Mouse (Mus musculus) C2C12 (cell line): ENCODE data around the gene Oxa1l. TPM values are rescaled to one million over a fixed set of nuclear protein-coding genes. Genes with fewer than 3 reads are reported as not detected.

Experiments
- H3K27me3 ChIP-seq: one replicate; pipeline ENCODE4 v1.6.1; 2011; ENCODE audit not compliant: control insufficient read depth, insufficient read depth, insufficient read length
- H3K36me3 ChIP-seq: one replicate; pipeline ENCODE4 v1.6.1; 2011; ENCODE audit not compliant: control insufficient read depth, insufficient read depth
- H3K4me3 ChIP-seq: one replicate; pipeline ENCODE4 v1.5.1; 2011; ENCODE audit warnings: mild to moderate bottlenecking, control low read depth; ENCODE audit not compliant: poor library complexity, insufficient read depth, severe bottlenecking
- H3K79me2 ChIP-seq: one replicate; pipeline ENCODE4 v1.6.1; 2011; ENCODE audit not compliant: control insufficient read depth, insufficient read depth
- H3K79me3 ChIP-seq: one replicate; pipeline ENCODE4 v1.6.1; 2011; ENCODE audit warnings: low read depth, control low read depth
- H3ac ChIP-seq: one replicate; pipeline ENCODE3; 2011; ENCODE audit warnings: low read depth; ENCODE audit not compliant: control insufficient read depth, insufficient read length
- CEBPB ChIP-seq: IDR thresholded peaks from one replicate; pipeline ENCODE4 v1.6.1; 2011; ENCODE audit warnings: low read depth, mild to moderate bottlenecking, control low read depth, moderate library complexity
- CTCF ChIP-seq: IDR thresholded peaks from one replicate; pipeline ENCODE4 v1.5.1; 2011; ENCODE audit not compliant: control insufficient read depth, insufficient read depth, insufficient read length
- FOSL1 ChIP-seq: IDR thresholded peaks from one replicate; pipeline ENCODE4 v1.8.0; 2011; ENCODE audit warnings: mild to moderate bottlenecking, low read length; ENCODE audit not compliant: poor library complexity, insufficient read depth, severe bottlenecking
- MAX ChIP-seq: IDR thresholded peaks from one replicate; pipeline ENCODE4 v1.6.1; 2011; ENCODE audit warnings: mild to moderate bottlenecking, control low read depth
- MYOD1 ChIP-seq: IDR thresholded peaks from one replicate; pipeline ENCODE4 v1.6.1; 2011; ENCODE audit warnings: low read depth; ENCODE audit not compliant: control insufficient read depth, insufficient read length
- MYOG ChIP-seq: IDR thresholded peaks from one replicate; pipeline ENCODE4 v1.6.1; 2011; ENCODE audit not compliant: control insufficient read depth, insufficient read length; ENCODE audit errors: extremely low read depth
- USF1 ChIP-seq: IDR thresholded peaks from one replicate; pipeline ENCODE4 v1.6.1; 2011; ENCODE audit warnings: low read depth, mild to moderate bottlenecking, control low read depth, moderate library complexity
- polyA plus RNA-seq: library from polyadenylated mRNA; unstranded; fragments of >200 nt; fragmentation: generic; extraction: Trizol; gene quantifications from one replicate; pipeline ENCODE4 v1.2.1, GENCODE M21; 2012; ENCODE audit warnings: missing spikeins

The Oxa1l gene
- polyA plus RNA-seq, 1 experiment: 54.8 TPM

DNA sequence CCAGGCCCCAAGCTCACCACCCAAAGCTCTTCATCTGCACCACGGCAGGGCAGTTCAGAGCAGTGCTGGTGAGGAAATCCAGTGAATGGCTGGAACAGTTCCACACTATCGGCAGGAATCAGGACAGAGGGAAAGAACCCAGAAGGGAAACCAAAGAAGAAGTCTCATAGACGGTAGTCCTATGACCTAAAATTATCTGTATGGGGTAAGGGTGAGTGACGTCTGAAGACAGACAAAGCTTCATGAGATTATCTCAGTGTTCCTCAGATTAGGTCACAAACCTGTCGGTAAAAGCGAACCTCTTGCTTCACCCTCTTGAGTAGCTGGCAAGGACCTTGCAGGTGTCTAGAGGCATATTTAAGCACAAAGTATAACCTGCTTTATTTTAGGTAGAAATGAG lies 16.5 kb downstream of the Oxa1l start:
- TF ChIP-seq MYOG (no peak), FOSL1 (no peak), USF1 (no peak), CEBPB (no peak), MAX (no peak), CTCF (no peak), MYOD1 (no peak)
- Histone ChIP-seq H3K79me3 (no peaks in the 10 kb centered on the region), H3K36me3 (no peaks in the 10 kb centered on the region), H3K79me2 (no peaks in the 10 kb centered on the region), H3K27me3 (no peaks in the 10 kb centered on the region), H3ac (no peak overlapping the region), H3K4me3 (no peak overlapping the region)

DNA sequence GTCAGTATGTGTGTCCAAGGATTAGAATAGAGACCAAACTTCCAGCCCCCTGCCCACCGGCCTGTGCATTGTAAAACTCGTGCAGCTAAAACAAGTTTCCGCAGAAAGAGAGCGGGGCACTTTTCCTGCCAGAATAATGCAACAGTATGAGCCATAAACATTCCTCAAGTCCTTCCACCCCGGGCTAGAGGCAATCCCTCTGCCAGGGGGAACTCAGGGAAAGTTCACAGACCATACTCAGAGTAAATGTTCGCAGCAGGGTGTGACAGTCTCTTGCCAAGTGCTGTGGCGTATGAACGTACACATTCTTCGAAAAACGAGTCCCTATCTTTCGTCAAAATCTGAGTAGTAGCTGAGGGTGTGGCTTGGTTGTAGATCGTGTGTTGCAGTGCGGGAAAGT lies 18.9 kb downstream of the Oxa1l start:
- Histone ChIP-seq H3K27me3 (no peaks in the 10 kb centered on the region), H3ac (no peak overlapping the region), H3K79me2 (no peaks in the 10 kb centered on the region), H3K79me3 (no peaks in the 10 kb centered on the region), H3K36me3 (no peaks in the 10 kb centered on the region), H3K4me3 (no peak overlapping the region)
- TF ChIP-seq MYOG: no peak
- TF ChIP-seq MAX: no peak
- TF ChIP-seq CTCF: no peak
- no peak for TF ChIP-seq FOSL1
- no peak for TF ChIP-seq CEBPB
- no peak for TF ChIP-seq USF1

DNA sequence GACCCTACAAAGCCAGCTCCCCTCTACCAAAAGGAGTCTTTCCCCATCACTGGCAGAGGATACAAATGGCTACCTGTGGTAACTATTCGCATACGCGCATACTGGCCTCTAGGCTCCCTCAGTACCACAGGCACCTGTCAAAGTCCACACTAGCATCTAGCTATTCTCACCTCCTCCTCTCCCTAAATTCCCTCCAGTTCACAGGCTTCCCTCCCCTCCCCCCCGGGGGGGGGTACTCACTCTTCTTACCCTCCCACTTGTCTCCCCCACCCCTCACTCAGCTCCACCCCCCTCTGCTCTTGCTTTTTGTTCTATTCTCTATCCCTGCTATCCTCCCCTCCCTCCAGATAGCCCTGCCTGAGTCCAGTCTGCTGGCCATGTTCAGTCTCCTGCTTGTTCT lies 20.0 kb downstream of the Oxa1l start:
- TF ChIP-seq MYOG (no peak), USF1 (no peak), CTCF (no peak), MYOD1 (no peak), MAX (no peak), FOSL1 (no peak), CEBPB (no peak)
- H3K79me3 ChIP-seq: no peaks in the 10 kb centered on the region
- no peaks in the 10 kb centered on the region for H3K36me3 ChIP-seq
- H3K27me3 ChIP-seq: no peaks in the 10 kb centered on the region
- no peak overlapping the region for H3K4me3 ChIP-seq
- H3ac ChIP-seq: no peak overlapping the region
- no peaks in the 10 kb centered on the region for H3K79me2 ChIP-seq

DNA sequence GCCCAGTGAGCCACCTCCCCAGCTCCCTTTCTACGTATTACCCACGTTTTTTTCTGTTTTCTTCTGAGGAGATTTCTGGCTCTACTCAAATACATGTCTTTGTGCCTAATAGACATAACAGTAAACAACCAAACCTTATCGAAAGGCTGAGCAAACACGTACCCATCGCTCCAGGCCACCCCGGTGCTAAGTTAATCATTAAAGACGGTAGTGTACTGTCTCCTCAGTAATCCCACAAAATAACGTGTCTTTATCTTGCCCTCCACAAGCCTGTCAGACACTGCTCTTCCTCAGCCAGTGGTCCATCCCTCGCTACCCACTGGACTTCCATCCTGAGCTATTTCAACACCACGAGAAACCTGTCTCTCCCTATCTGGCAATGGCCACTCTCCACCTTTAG lies 21.2 kb downstream of the Oxa1l start:
- H3K79me3 ChIP-seq: no peaks in the 10 kb centered on the region
- H3ac ChIP-seq: no peak overlapping the region
- H3K4me3 ChIP-seq: no peak overlapping the region
- no peaks in the 10 kb centered on the region for H3K27me3 ChIP-seq
- no peaks in the 10 kb centered on the region for H3K79me2 ChIP-seq
- TF ChIP-seq FOSL1 (no peak), MYOD1 (no peak), CEBPB (no peak), CTCF (no peak), USF1 (no peak), MYOG (no peak), MAX (no peak)
- no peaks in the 10 kb centered on the region for H3K36me3 ChIP-seq

DNA sequence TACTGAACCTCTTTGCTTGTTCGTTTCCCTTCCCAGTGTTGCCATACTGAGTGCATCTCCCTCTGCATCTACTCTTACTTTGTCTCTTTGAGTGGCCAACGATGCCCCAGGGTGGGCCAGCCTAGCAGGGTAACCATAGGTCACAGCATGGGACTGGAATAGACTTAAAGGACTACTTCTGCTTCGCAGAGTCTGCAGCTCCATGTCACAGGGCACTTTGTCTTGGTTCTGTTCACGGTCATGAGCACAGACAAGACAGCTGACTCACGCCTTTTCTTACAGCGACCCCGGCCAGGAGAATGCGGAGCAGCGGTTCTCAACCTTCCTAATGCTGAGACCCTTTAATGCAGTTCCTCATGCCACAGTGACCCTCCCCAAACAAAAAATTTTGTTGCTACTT lies 22.0 kb downstream of the Oxa1l start:
- TF ChIP-seq CEBPB: no peak
- TF ChIP-seq MYOD1: no peak
- no peak for TF ChIP-seq CTCF
- no peak for TF ChIP-seq MAX
- TF ChIP-seq FOSL1: no peak
- TF ChIP-seq MYOG: no peak
- TF ChIP-seq USF1: no peak
- Histone ChIP-seq H3K36me3 (no peaks in the 10 kb centered on the region), H3K27me3 (no peaks in the 10 kb centered on the region), H3ac (no peak overlapping the region), H3K4me3 (no peak overlapping the region), H3K79me3 (no peaks in the 10 kb centered on the region), H3K79me2 (no peaks in the 10 kb centered on the region)

DNA sequence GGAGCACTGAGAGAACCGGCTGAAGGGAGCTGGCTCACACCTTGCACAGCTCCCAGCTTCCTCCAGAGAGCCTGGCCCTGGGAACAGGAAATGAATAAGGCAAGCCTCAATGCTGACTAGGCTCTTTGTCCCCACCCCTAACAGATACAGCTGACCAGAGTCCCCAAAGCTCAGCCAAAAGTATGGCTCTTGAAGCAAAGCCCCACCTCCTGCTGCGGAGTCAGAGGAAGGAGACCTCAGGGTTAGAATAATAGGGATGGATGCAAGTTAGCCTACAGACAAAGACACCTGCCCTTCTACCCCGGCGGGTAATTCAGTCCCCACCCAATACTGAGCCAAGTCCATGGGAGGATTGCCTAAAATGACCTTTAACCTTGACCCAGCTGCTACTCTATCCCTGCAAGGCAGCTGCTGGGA lies 22.7 kb downstream of the Oxa1l start:
- no peaks in the 10 kb centered on the region for H3K36me3 ChIP-seq
- no peak overlapping the region for H3K4me3 ChIP-seq
- TF ChIP-seq FOSL1 (no peak), MYOD1 (no peak), CEBPB (no peak), MAX (no peak), MYOG (no peak), CTCF (no peak), USF1 (no peak)
- no peaks in the 10 kb centered on the region for H3K79me2 ChIP-seq
- H3K79me3 ChIP-seq: no peaks in the 10 kb centered on the region
- no peaks in the 10 kb centered on the region for H3K27me3 ChIP-seq
- H3ac ChIP-seq: no peak overlapping the region
